Mouse (Mus musculus) testis, adult 10 weeks (tissue): ENCODE data around the gene Nemf. TPM values are rescaled to one million over a fixed set of nuclear protein-coding genes. Genes with fewer than 3 reads are reported as not detected.

ENCODE experiments used
- polyA plus RNA-seq: library from polyadenylated mRNA; stranded (reverse); fragments of 350-450 nt; fragmentation: Illumina TruSeq; extraction: RNeasy Lipid Tissue Mini Kit (QIAGEN cat#74804); gene quantifications from one replicate; pipeline ENCODE4 v1.2.3, GENCODE M21; 2014; ENCODE audit warnings: low read depth, low replicate concordance

Gene Nemf
- 105 TPM for polyA plus RNA-seq

DNA sequence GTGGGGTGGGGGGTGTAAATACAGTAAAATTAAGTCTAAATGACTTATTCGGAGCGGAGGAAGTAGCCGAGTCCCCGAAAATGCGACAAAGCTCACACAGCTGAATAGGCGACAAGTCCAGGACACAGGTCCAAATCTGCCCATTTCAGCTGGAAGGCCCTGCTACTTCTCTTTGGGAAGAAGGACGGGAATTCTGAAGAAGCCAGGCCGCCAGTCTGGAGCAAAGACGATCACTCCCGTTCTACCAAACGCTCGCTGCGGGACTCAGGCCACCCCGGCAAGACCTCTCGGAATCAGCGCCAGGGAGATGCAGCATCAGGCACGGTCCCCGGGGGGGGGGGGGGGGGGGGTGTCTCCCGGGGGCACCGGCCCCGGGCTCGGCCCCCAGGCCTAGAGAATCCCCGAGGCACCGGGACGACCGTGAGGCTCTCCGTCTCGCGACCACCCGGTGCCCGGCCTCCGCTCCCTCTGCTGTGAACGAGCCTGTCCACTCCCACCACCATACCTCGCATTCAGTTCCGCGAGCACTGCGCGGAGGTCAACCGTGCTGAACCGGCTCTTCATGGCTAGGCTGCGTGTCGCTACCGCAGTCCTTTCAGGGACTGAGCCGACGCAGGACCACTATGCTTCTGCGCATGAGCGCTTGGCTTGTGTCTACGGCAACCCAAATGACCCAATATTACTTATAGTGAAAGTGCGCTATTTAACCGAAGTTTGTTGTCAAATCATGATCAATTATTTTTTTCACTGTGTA, at the start of gene Nemf:
Gene Nemf, minus strand, starts transcription at position 620 of the 754 bp plus-strand sequence.

DNA sequence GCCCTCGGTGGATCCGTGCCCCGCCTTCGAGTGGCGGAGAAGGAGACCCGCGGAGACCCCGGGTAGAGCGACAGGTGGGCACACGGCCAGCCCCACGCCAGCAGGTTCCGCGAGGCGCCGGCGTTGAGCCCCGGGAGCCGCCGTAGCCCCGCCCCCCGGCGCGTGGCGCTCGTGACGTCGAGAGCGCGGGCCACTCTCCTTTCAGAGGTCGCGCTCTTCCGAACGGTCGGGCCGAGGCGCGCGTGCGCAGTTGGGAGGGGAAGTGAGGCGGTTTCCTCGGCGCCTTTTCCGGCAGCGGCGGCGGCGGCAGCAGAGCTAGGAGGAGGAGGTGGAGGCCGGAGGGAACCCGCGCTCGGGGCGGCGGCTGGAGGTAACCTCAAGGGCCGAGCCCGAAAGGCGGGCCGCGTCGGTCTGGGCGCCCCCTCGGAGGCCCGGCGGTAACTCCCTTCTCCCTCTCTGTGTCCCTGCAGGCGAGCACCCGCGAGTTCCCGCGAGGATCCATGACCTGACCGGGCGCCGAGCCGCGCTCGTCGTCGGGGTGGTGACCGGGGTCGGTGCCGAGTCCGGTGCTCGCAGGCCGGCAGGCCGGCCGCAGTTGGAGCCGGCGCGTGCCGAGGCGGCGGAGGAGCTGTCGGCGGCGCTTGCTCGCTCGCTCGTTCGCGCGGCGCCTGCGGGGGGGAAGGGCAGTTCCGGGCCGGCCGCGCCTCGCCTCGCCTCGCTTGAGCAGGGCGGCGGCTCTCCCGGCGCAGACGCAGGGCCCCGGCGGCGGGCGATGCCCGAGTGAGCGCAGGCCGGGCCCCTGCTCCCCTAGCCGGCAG, 15.1 kb upstream of the Nemf start, which contains the start of the genes Arf6 and Gm9887:
Gene Arf6, plus strand, starts transcription at position 297 of the 818 bp plus-strand sequence.
Gene Gm9887, minus strand, starts transcription at position 605 of the 818 bp plus-strand sequence.

DNA sequence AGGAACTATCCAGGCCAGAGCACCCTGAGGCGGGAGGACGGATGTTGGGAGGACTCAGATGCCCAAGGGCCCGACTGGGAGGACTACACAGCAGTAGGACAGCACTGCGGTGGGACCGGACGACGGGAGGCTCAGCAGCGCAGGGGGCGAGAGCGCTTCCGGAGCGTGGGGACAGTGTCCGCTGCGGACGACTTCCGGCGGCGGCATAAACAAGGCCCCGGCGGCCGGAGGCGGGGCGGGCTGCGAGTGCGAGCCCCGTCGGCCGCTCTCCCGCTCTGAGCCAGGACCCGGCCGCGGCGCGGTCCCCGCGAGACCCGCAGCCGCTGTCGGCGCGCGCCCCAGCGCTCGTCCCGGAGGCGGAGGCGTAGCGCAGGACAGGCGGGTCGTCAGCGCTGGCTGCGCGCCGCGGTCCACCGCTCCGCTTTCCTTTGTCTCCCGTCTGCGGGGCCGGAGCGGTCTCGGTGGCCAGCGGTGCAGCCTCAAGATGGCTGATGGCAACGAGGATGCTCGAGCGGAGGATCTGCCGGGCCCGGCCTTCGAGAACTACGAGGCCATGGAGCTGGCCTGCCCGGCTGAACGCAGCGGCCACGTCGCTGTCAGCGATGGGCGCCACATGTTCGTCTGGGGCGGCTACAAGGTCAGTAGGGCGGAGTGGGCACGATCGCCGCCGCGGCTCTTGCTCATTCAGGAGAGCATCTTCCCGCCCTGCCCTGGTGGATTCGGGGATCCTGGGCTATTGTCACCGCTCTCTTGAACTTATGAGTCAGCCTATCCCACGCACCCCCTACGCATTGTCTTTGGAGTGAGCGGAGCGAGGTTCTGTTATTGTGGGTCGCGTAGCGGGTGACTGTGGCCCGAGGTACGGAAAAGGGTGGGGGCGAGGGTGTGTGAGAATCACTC, 60.2 kb downstream of the Nemf start, which contains the start of gene Klhdc2:
Gene Klhdc2, plus strand, starts transcription at position 171 of the 900 bp plus-strand sequence.

Other genes starting within 250 kb of the Nemf start
- 23.1 TPM for gene Rps29, start 198.0 kb downstream of the Nemf start, polyA plus RNA-seq
- gene Lrr1, start 188.4 kb downstream of the Nemf start, polyA plus RNA-seq, result 10.1 TPM
- gene Rpl36al, start 173.1 kb downstream of the Nemf start, polyA plus RNA-seq, result 117 TPM
- gene Mgat2, start 173.0 kb downstream of the Nemf start, polyA plus RNA-seq, result 54.8 TPM
- gene Gm49383, start 160.1 kb downstream of the Nemf start, polyA plus RNA-seq, result 19.4 TPM
- 4.9 TPM for gene Dnaaf2, start 158.7 kb downstream of the Nemf start, polyA plus RNA-seq
- 46.2 TPM for gene Gm49384, start 152.9 kb downstream of the Nemf start, polyA plus RNA-seq
- gene Pole2, start 129.0 kb downstream of the Nemf start, polyA plus RNA-seq, result 6.2 TPM
- 53.9 TPM for gene Klhdc1, start 116.0 kb downstream of the Nemf start, polyA plus RNA-seq
- 148 TPM for gene Klhdc2, start 60.5 kb downstream of the Nemf start, polyA plus RNA-seq
- gene Arf6, start 15.0 kb upstream of the Nemf start, polyA plus RNA-seq, result 21.0 TPM
- not detected for gene Gm9887, start 15.3 kb upstream of the Nemf start, polyA plus RNA-seq
- gene Vcpkmt, start 225.9 kb upstream of the Nemf start, polyA plus RNA-seq, result 10.0 TPM